Mouse (Mus musculus) heart, embryonic 16.5 days (tissue): ENCODE measurements around the gene Best3. TPM values are rescaled to one million over a fixed set of nuclear protein-coding genes. Genes with fewer than 3 reads are reported as not detected.

ENCODE experiments used
- ATAC-seq: fragments of 200-750 bp; cut with Nextera tagmentation; replicated peaks from 2 replicates; pipeline ENCODE4 v1.8.0; 2017; ENCODE audit warnings: moderate number of reproducible peaks; ENCODE audit not compliant: insufficient read depth, low FRiP score; ENCODE audit errors: extremely low read depth
- H3K27ac ChIP-seq: fragments of 300-500 bp; sonication (generic); 2 replicates; pipeline ENCODE4 v1.5.1; 2014; ENCODE audit warnings: mild to moderate bottlenecking, low read length, control low read depth, moderate library complexity
- H3K27me3 ChIP-seq: fragments of 300-500 bp; sonication (generic); 2 replicates; pipeline ENCODE4 v1.6.1; 2014; ENCODE audit warnings: low read length, mixed read lengths; ENCODE audit not compliant: control insufficient read depth, insufficient read depth
- H3K36me3 ChIP-seq: fragments of 300-500 bp; sonication (generic); 2 replicates; pipeline ENCODE4 v1.6.1; 2014; ENCODE audit not compliant: control insufficient read depth, insufficient read depth
- H3K4me1 ChIP-seq: fragments of 300-500 bp; sonication (generic); 2 replicates; pipeline ENCODE4 v1.6.1; 2014; ENCODE audit warnings: low read length, mixed read lengths; ENCODE audit not compliant: control insufficient read depth, insufficient read depth
- H3K4me2 ChIP-seq: fragments of 300-500 bp; sonication (generic); 2 replicates; pipeline ENCODE4 v1.6.1; 2014; ENCODE audit warnings: low read depth, mild to moderate bottlenecking, control low read depth, low read length
- H3K4me3 ChIP-seq: fragments of 300-500 bp; sonication (generic); 2 replicates; pipeline ENCODE4 v1.5.1; 2014; ENCODE audit warnings: mild to moderate bottlenecking, control low read depth, low read length
- H3K9ac ChIP-seq: fragments of 300-500 bp; sonication (generic); 2 replicates; pipeline ENCODE4 v1.6.1; 2014; ENCODE audit warnings: low read length, control low read depth
- H3K9me3 ChIP-seq: fragments of 300-500 bp; sonication (generic); replicated peaks from 2 replicates; pipeline ENCODE4 v1.6.1; 2016; ENCODE audit warnings: low read length; ENCODE audit not compliant: control insufficient read depth
- WGBS: fragments of 180-500 bp; shearing (Covaris S2); extraction: QIAGEN DNeasy Blood & Tissue Kit; methylation state at CpG from one replicate; pipeline ENCODE4 v1.1.7; 2014; 5-methylcytosine and 5-hydroxymethylcytosine counted together
- polyA plus RNA-seq: library from polyadenylated mRNA; unstranded; fragments of >200 nt; fragmentation: Nextera tagmentation; extraction: Ambion mirVana; gene quantifications from 2 replicates; pipeline ENCODE4 v1.2.1, GENCODE M21; 2015

The Best3 gene
- polyA plus RNA-seq, 1 experiment from 2014 or later = 0.83 TPM

- H3K9ac ChIP-seq = no peak overlapping the region
- no peak overlapping the region for H3K4me2 ChIP-seq
- H3K9me3 ChIP-seq = no peaks in the 10 kb centered on the region
- no peaks in the 10 kb centered on the region for H3K36me3 ChIP-seq
- WGBS = 79% methylated on average over 4 of the region's 4 CpGs
- H3K4me3 ChIP-seq = no peak overlapping the region
- peaks cover 5% of the 10 kb centered on the region; the same call in 1 of the 2 replicates for H3K4me1 ChIP-seq
- H3K27ac ChIP-seq = no peak overlapping the region
- no peak for ATAC-seq
- H3K27me3 ChIP-seq = no peaks in the 10 kb centered on the region
Measured at GRCm38 (mm10) chr10:116968741-116969140, 17.4 kb upstream of the Best3 start.

GRCm38 (mm10) chr10:116972509-116972908 is 13.6 kb upstream of the Best3 start, which contains the start of gene Gm10271:
Gm10271 (minus strand) TSS chr10:116972609.
- Histone ChIP-seq H3K27ac (no peak within 1 kb of the TSS), H3K4me2 (no peak within 1 kb of the TSS), H3K36me3 (no peaks in the 10 kb centered on the region), H3K9me3 (no peaks in the 10 kb centered on the region), H3K9ac (no peak within 1 kb of the TSS), H3K4me1 (no peaks in the 10 kb centered on the region), H3K27me3 (no peaks in the 10 kb centered on the region), H3K4me3 (no peak within 1 kb of the TSS)
- 95% methylated on average over 6 of the region's 6 CpGs for WGBS
- ATAC-seq = no peak

GRCm38 (mm10) chr10:116977455-116977854 is 8.7 kb upstream of the Best3 start:
- Histone ChIP-seq H3K4me3 (no peak overlapping the region), H3K27ac (no peak overlapping the region), H3K27me3 (no peaks in the 10 kb centered on the region), H3K9me3 (no peaks in the 10 kb centered on the region), H3K4me1 (no peaks in the 10 kb centered on the region), H3K9ac (no peak overlapping the region), H3K4me2 (no peak overlapping the region), H3K36me3 (no peaks in the 10 kb centered on the region)
- WGBS = 37% methylated on average over 4 of the region's 4 CpGs
- ATAC-seq = no peak

GRCm38 (mm10) chr10:116977858-116978257 is 8.3 kb upstream of the Best3 start:
- no peaks in the 10 kb centered on the region for H3K27me3 ChIP-seq
- no peak overlapping the region for H3K4me3 ChIP-seq
- H3K9ac ChIP-seq = no peak overlapping the region
- H3K27ac ChIP-seq = no peak overlapping the region
- WGBS = 73% methylated on average over 2 of the region's 2 CpGs
- H3K9me3 ChIP-seq = no peaks in the 10 kb centered on the region
- no peaks in the 10 kb centered on the region for H3K4me1 ChIP-seq
- no peak overlapping the region for H3K4me2 ChIP-seq
- no peaks in the 10 kb centered on the region for H3K36me3 ChIP-seq
- ATAC-seq = no peak

- H3K9ac ChIP-seq = no peak overlapping the region
- no peaks in the 10 kb centered on the region for H3K4me1 ChIP-seq
- WGBS = 73% methylated on average over 9 of the region's 9 CpGs
- H3K4me3 ChIP-seq = no peak overlapping the region
- H3K27ac ChIP-seq = no peak overlapping the region
- H3K4me2 ChIP-seq = no peak overlapping the region
- no peak for ATAC-seq
- H3K9me3 ChIP-seq = no peaks in the 10 kb centered on the region
- H3K36me3 ChIP-seq = no peaks in the 10 kb centered on the region
- no peaks in the 10 kb centered on the region for H3K27me3 ChIP-seq
Measured at GRCm38 (mm10) chr10:116978841-116979240, 7.3 kb upstream of the Best3 start.

GRCm38 (mm10) chr10:116980273-116980672 is 5.8 kb upstream of the Best3 start:
- H3K4me3 ChIP-seq = no peak overlapping the region
- no peak for ATAC-seq

GRCm38 (mm10) chr10:116980888-116981287 is 5.2 kb upstream of the Best3 start:
- Histone ChIP-seq H3K9me3 (no peaks in the 10 kb centered on the region), H3K27ac (no peak overlapping the region), H3K4me3 (no peak overlapping the region), H3K36me3 (no peaks in the 10 kb centered on the region), H3K9ac (no peak overlapping the region), H3K27me3 (no peaks in the 10 kb centered on the region), H3K4me1 (no peaks in the 10 kb centered on the region), H3K4me2 (no peak overlapping the region)
- ATAC-seq = no peak
- WGBS = 78% methylated on average over 3 of the region's 3 CpGs

More at GRCm38 (mm10) chr10:116980273-116980672, 5.8 kb upstream of the Best3 start:
- H3K4me2 ChIP-seq = no peak overlapping the region
- H3K27ac ChIP-seq = no peak overlapping the region
- WGBS = 64% methylated on average over 4 of the region's 4 CpGs
- H3K4me1 ChIP-seq = no peaks in the 10 kb centered on the region
- no peaks in the 10 kb centered on the region for H3K36me3 ChIP-seq
- H3K9me3 ChIP-seq = no peaks in the 10 kb centered on the region
- no peaks in the 10 kb centered on the region for H3K27me3 ChIP-seq
- no peak overlapping the region for H3K9ac ChIP-seq

- Histone ChIP-seq H3K27me3 (no peaks in the 10 kb centered on the region), H3K4me1 (peaks cover 10% of the 10 kb centered on the region)
- no peak for ATAC-seq
Measured at GRCm38 (mm10) chr10:116982526-116982925, 3.6 kb upstream of the Best3 start.

GRCm38 (mm10) chr10:116984836-116985235 is 1.3 kb upstream of the Best3 start:
- Histone ChIP-seq H3K27ac (no peak overlapping the region), H3K36me3 (no peaks in the 10 kb centered on the region), H3K27me3 (no peaks in the 10 kb centered on the region), H3K9ac (no peak overlapping the region), H3K4me2 (no peak overlapping the region), H3K4me1 (peaks cover 10% of the 10 kb centered on the region), H3K4me3 (no peak overlapping the region), H3K9me3 (no peaks in the 10 kb centered on the region)
- ATAC-seq = no peak
- 69% methylated on average over 12 of the region's 12 CpGs for WGBS

More at GRCm38 (mm10) chr10:116982526-116982925, 3.6 kb upstream of the Best3 start:
- whole genome bisulfite sequencing = 65% methylated on average over 4 of the region's 4 CpGs
- Histone ChIP-seq H3K36me3 (no peaks in the 10 kb centered on the region), H3K9ac (no peak overlapping the region), H3K4me2 (no peak overlapping the region), H3K4me3 (no peak overlapping the region), H3K27ac (no peak overlapping the region), H3K9me3 (no peaks in the 10 kb centered on the region)
